Mouse (Mus musculus) forebrain, embryonic 16.5 days (tissue): ENCODE data around the gene Nradd. TPM values are rescaled to one million over a fixed set of nuclear protein-coding genes. Genes with fewer than 3 reads are reported as not detected.

Source experiments
- ATAC-seq: fragments of 200-750 bp; cut with Nextera tagmentation; 2 replicates; pipeline ENCODE4 v1.8.0; 2017; ENCODE audit warnings: mild to moderate bottlenecking, moderate library complexity
- H3K27ac ChIP-seq: fragments of 300-500 bp; sonication (generic); 2 replicates; pipeline ENCODE4 v1.5.1; 2014; ENCODE audit warnings: low read length, control low read depth
- H3K27me3 ChIP-seq: fragments of 300-500 bp; sonication (generic); replicated peaks from 2 replicates; pipeline ENCODE4 v1.6.1; 2014; ENCODE audit warnings: low read length; ENCODE audit not compliant: control insufficient read depth, insufficient read depth
- H3K36me3 ChIP-seq: fragments of 300-500 bp; sonication (generic); 2 replicates; pipeline ENCODE4 v1.6.1; 2014; ENCODE audit not compliant: control insufficient read depth, insufficient read depth
- H3K4me1 ChIP-seq: fragments of 300-500 bp; sonication (generic); replicated peaks from 2 replicates; pipeline ENCODE4 v1.6.1; 2014; ENCODE audit warnings: low read length; ENCODE audit not compliant: control insufficient read depth, insufficient read depth
- H3K4me2 ChIP-seq: fragments of 300-500 bp; sonication (generic); 2 replicates; pipeline ENCODE4 v1.6.1; 2014; ENCODE audit warnings: mild to moderate bottlenecking, low read length, control low read depth
- H3K4me3 ChIP-seq: fragments of 300-500 bp; sonication (generic); replicated peaks from 2 replicates; pipeline ENCODE4 v1.5.1; 2014; ENCODE audit warnings: mild to moderate bottlenecking, low read length, control low read depth
- H3K9ac ChIP-seq: fragments of 300-500 bp; sonication (generic); replicated peaks from 2 replicates; pipeline ENCODE4 v1.6.1; 2014; ENCODE audit warnings: low read depth, low read length, control low read depth
- H3K9me3 ChIP-seq: fragments of 300-500 bp; sonication (generic); 2 replicates; pipeline ENCODE4 v1.6.1; 2016; ENCODE audit warnings: low read length; ENCODE audit not compliant: control insufficient read depth
- whole genome bisulfite sequencing: fragments of 180-500 bp; shearing (Covaris S2); extraction: QIAGEN DNeasy Blood & Tissue Kit; methylation state at CpG from one replicate; pipeline ENCODE4 v1.1.7; 2014; 5-methylcytosine and 5-hydroxymethylcytosine counted together
- polyA plus RNA-seq: library from polyadenylated mRNA; unstranded; fragments of >200 nt; fragmentation: Nextera tagmentation; extraction: Ambion mirVana; gene quantifications from 2 replicates; pipeline ENCODE4 v1.2.1, GENCODE M21; 2015

The Nradd gene
- polyA plus RNA-seq, 1 experiment from 2014 or later, result 29.0 TPM

DNA sequence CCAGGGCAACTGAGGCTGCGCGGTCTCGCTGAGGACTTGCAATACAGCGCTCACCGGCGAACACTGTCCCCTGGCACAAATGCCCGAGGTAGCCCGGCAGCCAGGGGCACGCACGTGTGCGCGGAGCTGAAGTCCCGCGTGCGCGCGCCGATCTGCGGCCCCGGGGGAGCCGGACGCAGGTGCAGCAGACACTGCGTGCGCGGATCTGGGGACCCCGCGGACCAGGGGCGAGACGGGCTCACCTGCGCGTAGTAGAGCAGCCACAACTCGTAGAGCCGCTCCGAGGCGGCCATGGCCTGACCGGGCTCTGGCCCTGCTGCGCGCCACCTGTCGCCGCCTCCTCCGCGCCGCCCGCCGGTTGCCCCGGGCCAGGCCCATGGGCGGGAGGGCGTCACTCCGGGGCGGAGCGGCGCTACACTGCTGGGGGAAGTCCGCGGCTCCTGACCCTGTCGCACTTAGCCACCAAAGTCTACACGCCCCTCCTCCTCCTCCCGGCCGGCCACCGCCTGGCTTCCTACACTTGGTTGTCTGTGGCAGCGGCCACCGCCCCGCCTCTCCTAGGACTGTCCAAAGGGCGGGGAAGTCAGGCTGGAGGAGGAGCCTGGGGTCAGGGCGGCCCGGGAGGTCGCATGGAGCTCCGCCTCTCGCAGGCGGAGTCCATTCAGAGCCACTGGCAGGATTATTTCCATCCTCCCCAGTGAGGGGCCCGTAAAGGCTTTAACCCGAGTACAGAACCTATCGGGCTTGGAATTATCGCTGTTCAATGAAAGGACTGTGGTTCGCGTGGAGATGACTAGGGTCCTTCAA is 29.6 kb upstream of the Nradd start, which contains the start of gene Nbeal2:
TSS of gene Nbeal2 (minus strand) at position 507 of the 807 bp plus-strand sequence.
- peak; percentile 32 for ATAC-seq

DNA sequence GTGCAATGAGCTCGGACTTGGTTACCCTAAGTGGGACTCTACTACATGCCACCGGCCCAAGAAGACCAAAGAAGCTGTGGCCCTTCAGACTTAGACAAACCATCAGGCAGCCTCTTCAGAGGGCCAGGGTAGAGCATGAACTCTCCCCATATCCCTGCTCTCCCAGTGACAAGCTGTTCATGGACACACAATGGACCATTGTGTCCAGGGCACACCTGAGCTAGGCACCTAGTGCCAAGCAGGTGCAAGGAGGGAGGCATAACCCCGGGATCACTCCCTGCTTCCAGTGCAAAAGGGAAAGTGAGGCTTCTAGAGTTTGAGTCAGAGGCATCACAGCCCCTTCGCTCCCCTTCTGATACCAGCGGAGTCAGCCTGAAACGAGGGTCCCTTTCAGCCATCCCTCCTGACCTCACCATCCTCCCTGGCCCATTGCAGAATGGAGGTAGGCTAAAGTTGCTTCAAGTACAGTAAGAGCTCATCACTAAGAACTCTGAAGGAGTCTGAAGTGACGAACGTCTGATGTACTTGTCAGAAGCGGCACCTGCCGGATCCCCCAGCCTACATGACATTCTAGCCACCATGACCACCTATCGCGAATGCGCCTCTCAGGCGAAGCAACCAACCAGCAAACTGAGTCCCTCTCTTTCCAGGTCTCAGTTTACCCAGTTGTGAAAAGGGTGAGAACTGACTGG is 28.9 kb upstream of the Nradd start:
- H3K36me3 ChIP-seq, result no peaks in the 10 kb centered on the region
- peak overlapping the region; percentile 67 for H3K9ac ChIP-seq
- H3K27ac ChIP-seq, result no peak overlapping the region
- H3K4me1 ChIP-seq, result peaks cover 61% of the 10 kb centered on the region
- 19% methylated on average over 14 of the region's 14 CpGs for WGBS
- no peaks in the 10 kb centered on the region; the same call in 1 of the 2 replicates for H3K27me3 ChIP-seq
- H3K4me3 ChIP-seq, result peak overlapping the region; percentile 68
- no peak for ATAC-seq
- peak overlapping the region; percentile 99 for H3K4me2 ChIP-seq
- H3K9me3 ChIP-seq, result no peaks in the 10 kb centered on the region

More for the DNA sequence above, 29.6 kb upstream of the Nradd start, which contains the start of gene Nbeal2:
- peak within 1 kb of the TSS; percentile 99 for H3K4me2 ChIP-seq
- no peak within 1 kb of the TSS for H3K27ac ChIP-seq
- peak within 1 kb of the TSS; percentile 68 for H3K4me3 ChIP-seq
- no peaks in the 10 kb centered on the region; the same call in 1 of the 2 replicates for H3K27me3 ChIP-seq
- no peaks in the 10 kb centered on the region for H3K9me3 ChIP-seq
- H3K4me1 ChIP-seq, result peaks cover 61% of the 10 kb centered on the region
- H3K36me3 ChIP-seq, result no peaks in the 10 kb centered on the region
- H3K9ac ChIP-seq, result peak within 1 kb of the TSS; percentile 67
- 0% methylated on average over 66 of the region's 75 CpGs for WGBS

DNA sequence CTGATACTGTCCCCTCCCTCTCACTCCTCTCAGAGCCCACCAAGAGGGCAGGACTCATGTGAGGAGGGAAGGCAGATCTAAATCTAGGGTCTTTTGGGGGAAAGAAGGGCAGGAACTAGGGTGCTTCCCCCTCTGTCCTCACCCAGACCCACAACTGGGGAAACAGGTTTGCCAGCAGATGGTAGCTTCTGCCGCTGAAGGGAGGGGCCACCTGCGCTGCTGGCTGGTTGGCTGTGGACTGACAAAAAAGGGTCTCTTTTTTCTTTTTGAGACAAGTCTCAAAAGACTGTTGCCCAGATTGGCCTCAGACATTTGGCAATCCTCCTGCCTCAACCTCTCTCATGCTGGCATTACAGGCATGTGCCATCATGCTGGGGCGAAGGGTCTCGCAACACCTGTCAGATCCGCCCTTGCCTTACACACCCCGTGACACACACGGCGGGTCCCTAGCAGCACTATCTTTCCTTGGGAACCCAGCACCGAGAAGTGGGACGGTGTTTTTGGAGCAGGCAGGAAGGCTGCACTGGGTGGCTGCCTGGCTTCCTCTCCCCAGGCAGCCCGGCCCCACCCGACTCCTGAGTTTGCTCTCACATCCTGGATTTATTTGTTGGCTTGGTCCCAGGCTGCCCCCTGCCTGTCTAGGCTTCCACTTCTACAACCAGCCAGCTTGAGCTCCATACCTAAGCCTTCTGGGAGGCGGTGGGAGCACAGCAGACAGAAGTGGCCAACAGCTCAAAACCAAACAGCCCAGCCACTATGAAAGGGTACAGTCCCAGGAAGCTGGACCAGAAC is 27.9 kb upstream of the Nradd start:
- H3K4me1 ChIP-seq, result peaks cover 51% of the 10 kb centered on the region
- no peak overlapping the region for H3K9ac ChIP-seq
- no peak for ATAC-seq
- H3K36me3 ChIP-seq, result no peaks in the 10 kb centered on the region
- no peak overlapping the region for H3K27ac ChIP-seq
- WGBS, result 34% methylated on average over 13 of the region's 13 CpGs
- no peaks in the 10 kb centered on the region; the same call in 1 of the 2 replicates for H3K27me3 ChIP-seq
- no peak overlapping the region for H3K4me3 ChIP-seq
- H3K9me3 ChIP-seq, result no peaks in the 10 kb centered on the region
- 0 out of 2 replicates have a peak overlapping the region, but pooled peaks have one; percentile 7 for H3K4me2 ChIP-seq

DNA sequence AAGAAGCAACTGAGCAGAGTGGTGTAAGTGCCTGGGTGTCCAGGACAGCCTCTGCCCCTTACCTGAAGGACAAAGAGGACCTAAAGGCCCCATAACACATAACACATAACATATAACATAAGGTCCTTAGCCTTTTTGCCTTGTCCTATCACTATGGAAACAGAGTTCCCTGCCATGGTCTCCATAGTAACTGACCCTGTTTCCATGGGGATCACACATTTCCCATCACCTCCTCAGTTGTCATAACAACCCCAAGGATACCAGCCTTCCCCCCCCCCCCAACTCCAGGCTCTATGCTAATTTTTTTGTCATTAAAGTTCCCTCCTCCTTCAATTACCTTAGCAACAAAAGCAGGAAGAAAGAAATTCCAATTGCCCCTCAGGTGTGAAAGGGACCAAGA is 25.5 kb upstream of the Nradd start:
- Histone ChIP-seq H3K9ac (no peak overlapping the region), H3K4me2 (no peak overlapping the region)
- ATAC-seq, result peak; percentile 63

DNA sequence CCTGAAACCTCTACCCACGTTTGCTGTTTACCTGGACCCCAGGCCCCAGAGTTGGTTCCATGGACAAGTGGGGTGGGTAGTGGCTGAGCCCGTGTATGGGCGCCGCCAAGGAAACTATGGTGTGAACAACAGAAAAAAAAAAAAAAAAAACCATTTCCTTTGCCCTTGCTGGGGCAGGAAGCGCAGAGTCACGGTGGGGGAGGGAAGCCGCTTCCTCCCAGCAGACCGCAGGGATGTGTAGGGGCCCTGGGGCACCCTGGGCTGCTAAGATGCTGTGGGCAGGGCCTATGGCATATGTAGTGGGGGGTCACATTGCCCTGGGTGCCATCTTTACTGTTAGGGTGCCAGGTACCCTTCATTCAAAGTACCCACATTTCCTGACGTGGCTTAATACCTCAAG is 21.0 kb upstream of the Nradd start:
- no peaks in the 10 kb centered on the region for H3K36me3 ChIP-seq
- no peak overlapping the region for H3K27ac ChIP-seq
- H3K4me2 ChIP-seq, result no peak overlapping the region
- H3K9ac ChIP-seq, result no peak overlapping the region
- no peaks in the 10 kb centered on the region for H3K9me3 ChIP-seq
- H3K4me3 ChIP-seq, result no peak overlapping the region
- 80% methylated on average over 9 of the region's 9 CpGs for WGBS
- no peak for ATAC-seq
- peaks cover 11% of the 10 kb centered on the region for H3K4me1 ChIP-seq
- no peaks in the 10 kb centered on the region for H3K27me3 ChIP-seq

More for the DNA sequence above, 25.5 kb upstream of the Nradd start:
- H3K27me3 ChIP-seq, result no peaks in the 10 kb centered on the region; the same call in 1 of the 2 replicates
- no peaks in the 10 kb centered on the region for H3K36me3 ChIP-seq
- H3K9me3 ChIP-seq, result no peaks in the 10 kb centered on the region
- peak overlapping the region; percentile 52 for H3K27ac ChIP-seq
- no peak overlapping the region for H3K4me3 ChIP-seq
- H3K4me1 ChIP-seq, result peaks cover 44% of the 10 kb centered on the region

DNA sequence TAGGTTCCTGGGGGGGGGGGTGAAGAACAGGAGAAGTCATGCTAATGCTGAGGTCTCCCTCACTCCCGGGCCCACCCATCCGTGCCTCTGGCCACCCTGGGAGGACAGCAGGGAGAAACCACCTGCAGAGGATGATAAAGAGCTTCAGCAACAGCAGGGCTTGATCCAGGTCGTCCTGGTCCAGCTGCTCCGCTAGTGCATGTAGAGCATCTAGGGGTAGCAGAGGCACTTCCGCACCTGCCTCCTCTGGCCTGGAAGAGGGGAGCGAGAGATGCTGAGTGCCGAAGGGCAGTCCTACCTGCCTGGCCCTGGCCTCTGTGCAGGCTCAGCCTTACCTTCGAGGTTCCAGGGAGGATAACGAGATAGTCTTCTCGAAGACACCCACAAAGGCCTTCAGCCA is 20.0 kb upstream of the Nradd start:
- Histone ChIP-seq H3K9ac (no peak overlapping the region), H3K27me3 (no peaks in the 10 kb centered on the region)
- WGBS, result 84% methylated on average over 10 of the region's 10 CpGs

DNA sequence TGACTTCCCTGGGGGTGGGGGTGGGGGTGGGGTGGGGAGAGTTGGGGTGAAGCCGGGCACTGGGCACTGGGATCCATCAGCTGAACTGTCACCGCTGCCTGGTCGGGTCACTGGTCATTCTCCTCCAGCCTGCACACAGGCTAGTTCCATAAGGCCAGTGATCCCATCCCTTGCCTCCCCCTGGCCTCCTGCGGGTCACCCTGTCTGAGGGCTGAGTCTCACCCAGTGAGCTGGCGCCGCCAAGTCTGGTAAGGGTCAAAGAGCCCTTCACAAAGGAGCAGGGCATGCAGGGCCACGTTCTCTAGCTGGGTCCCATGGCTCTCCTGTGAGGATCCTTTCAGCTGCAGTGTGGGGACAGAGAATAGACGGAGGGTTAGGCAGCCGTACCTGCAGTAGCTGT is 19.5 kb upstream of the Nradd start:
- Histone ChIP-seq H3K27me3 (no peaks in the 10 kb centered on the region), H3K9me3 (no peaks in the 10 kb centered on the region), H3K4me3 (no peak overlapping the region), H3K4me2 (no peak overlapping the region), H3K4me1 (no peaks in the 10 kb centered on the region), H3K27ac (no peak overlapping the region), H3K9ac (no peak overlapping the region), H3K36me3 (no peaks in the 10 kb centered on the region)
- ATAC-seq, result no peak
- WGBS, result 72% methylated on average over 9 of the region's 9 CpGs

More for the DNA sequence above, 20.0 kb upstream of the Nradd start:
- H3K4me3 ChIP-seq, result no peak overlapping the region
- H3K4me2 ChIP-seq, result no peak overlapping the region
- no peaks in the 10 kb centered on the region for H3K9me3 ChIP-seq
- peaks cover 2% of the 10 kb centered on the region; the same call in 1 of the 2 replicates for H3K4me1 ChIP-seq
- no peak overlapping the region for H3K27ac ChIP-seq
- H3K36me3 ChIP-seq, result no peaks in the 10 kb centered on the region
- no peak for ATAC-seq

DNA sequence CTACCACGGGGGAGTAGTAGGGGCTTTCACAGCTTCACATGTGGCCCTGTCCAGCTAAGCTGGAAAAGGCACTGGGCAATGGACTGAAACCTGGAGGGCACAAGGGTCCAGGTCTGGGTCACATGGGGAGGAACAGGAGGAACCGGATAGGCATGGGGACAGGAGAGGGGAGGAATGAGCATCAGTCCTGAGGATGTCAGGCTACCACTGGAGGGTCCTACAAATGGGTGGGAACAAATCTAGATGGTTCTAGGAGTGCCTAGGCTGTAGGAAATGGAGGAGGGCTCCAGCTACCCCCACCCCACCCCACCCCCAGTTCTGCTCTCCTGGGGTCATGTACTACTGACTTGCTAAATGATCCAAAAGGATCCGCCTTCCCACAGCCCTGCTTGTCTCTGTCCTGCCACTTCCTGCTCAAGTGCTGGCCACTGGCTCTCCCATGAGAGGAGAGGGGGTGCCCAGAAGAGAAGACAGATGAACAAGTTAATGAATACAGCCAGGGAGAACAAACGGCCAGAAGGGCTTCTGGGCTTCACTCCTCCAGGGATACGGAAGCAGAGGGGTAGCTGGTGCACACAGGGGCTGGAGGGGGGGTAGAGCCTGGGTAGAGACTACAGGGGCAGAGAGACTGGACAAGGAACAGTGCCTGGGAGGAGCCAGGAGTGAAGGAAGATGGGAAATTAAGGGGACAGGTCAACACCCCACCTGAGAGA is 18.7 kb upstream of the Nradd start:
- Histone ChIP-seq H3K36me3 (no peaks in the 10 kb centered on the region), H3K4me2 (no peak overlapping the region), H3K27me3 (no peaks in the 10 kb centered on the region), H3K27ac (no peak overlapping the region), H3K4me3 (no peak overlapping the region), H3K9me3 (no peaks in the 10 kb centered on the region), H3K4me1 (no peaks in the 10 kb centered on the region), H3K9ac (no peak overlapping the region)
- 66% methylated on average over 5 of the region's 5 CpGs for WGBS
- no peak for ATAC-seq
